Comparison of ENCODE assay signal across 23 mouse cellular contexts in the genomic region with DNA sequence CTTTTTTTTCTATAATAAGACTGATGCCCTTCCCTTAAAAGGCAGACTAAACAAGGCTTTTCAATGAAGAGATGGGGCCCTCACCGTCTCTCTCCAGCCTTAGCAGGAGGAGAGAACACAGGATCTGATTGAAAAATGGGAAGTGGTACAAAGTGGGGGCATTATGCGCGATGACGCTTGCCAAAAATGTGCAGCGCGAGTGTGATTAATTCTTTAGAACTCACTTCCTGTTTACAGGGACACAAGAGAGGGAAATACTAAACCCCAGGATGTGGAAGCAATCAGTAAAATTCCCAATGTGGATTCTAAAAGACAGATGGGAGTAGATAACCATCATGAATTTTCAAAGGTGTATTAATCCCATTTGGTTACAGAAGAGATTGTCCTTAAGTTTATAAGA. TPM values are rescaled to one million over a fixed set of nuclear protein-coding genes. Genes with fewer than 3 reads are reported as not detected.
DNase-seq lines count a peak whose midpoint lies in the region; ATAC-seq and TF ChIP-seq lines count a peak whose summit lies in the region.
"Had no signal": no experiment of that assay in that cellular context is flagged by ENCODE, and none has a peak within 500 bp of the region (broad histone marks: within the 10 kb centered on the region; RNA-seq: fewer than 3 reads in every experiment).

No protein-coding gene starts in this region.

- TF ChIP-seq CTCF in bone marrow macrophage, adult 2 months (IDR thresholded peaks at IDR 0.05; ENCODE audit: low read depth, low read length): no peak

- TF ChIP-seq POLR2A in bone marrow macrophage, adult 2 months (IDR thresholded peaks at IDR 0.05; ENCODE audit: borderline replicate concordance, low read depth, low read length): no peak

- ATAC-seq in megakaryocyte, adult 5-6 weeks (ENCODE audit: poor library complexity, severe bottlenecking): peak; percentile 62
- ATAC-seq: intestine, postnatal 0 days; liver, embryonic 12.5 days; midbrain, embryonic 13.5 days; Patski had no signal

- peak overlapping the region; percentile 40; the same call in 1 of the 2 replicates for H3K27ac ChIP-seq in bone marrow macrophage, adult 2 months (ENCODE audit: insufficient read depth, low read depth, low read length)
- H3K27ac ChIP-seq: forebrain, embryonic 13.5 days; heart, adult 2 months; hindbrain, embryonic 14.5 days; kidney, postnatal 0 days; layer of hippocampus, adult 2 months; left cerebral cortex, adult 2 months; limb, embryonic 13.5 days; liver, embryonic 12.5 days; midbrain, embryonic 13.5 days; neural tube, embryonic 13.5 days had no signal

- peaks cover 7% of the 10 kb centered on the region for H3K4me1 ChIP-seq in bone marrow macrophage, adult 2 months (ENCODE audit: control insufficient read depth, insufficient read depth, low read length)
- H3K4me1 ChIP-seq: forebrain, embryonic 13.5 days; heart, embryonic 12.5 days; limb, embryonic 13.5 days; liver, embryonic 12.5 days; midbrain, embryonic 13.5 days; neural tube, embryonic 13.5 days had no signal

- DNase-seq in kidney, postnatal 14 days: peak; percentile 20
- no peak for DNase-seq in kidney, postnatal 4 days
- DNase-seq in A20 (ENCODE audit: low read depth, low spot score): peak; percentile 47
- DNase-seq in spleen, adult 12 weeks (ENCODE audit: low spot score): no peak
- no peak for DNase-seq in urinary bladder, adult 2 months (ENCODE audit: low spot score)
- DNase-seq: cerebellum, adult 2 months had no signal

- no peak overlapping the region for H3K4me3 ChIP-seq in bone marrow macrophage, adult 2 months (ENCODE audit: insufficient read depth, low read length)
- H3K4me3 ChIP-seq: forebrain, embryonic 13.5 days; heart, adult 2 months; heart, embryonic 12.5 days; layer of hippocampus, adult 2 months; left cerebral cortex, adult 2 months; limb, embryonic 13.5 days; liver, embryonic 12.5 days; midbrain, embryonic 13.5 days; neural tube, embryonic 13.5 days had no signal

RNA-seq across cellular contexts. Expression of gene Rfxap, which starts 7.0 kb away (rescaled TPM):
- polyA plus RNA-seq in bone marrow macrophage, adult 2 months (2012; ENCODE audit: insufficient read depth, insufficient read length, missing spikeins): 28.1 and 41.6 TPM in 2 replicates
- total RNA-seq in megakaryocyte, adult 5-6 weeks (2015): 47.3 and 53.8 TPM in 2 replicates
- 42.0 and 58.7 TPM in 2 replicates for total RNA-seq in megakaryocyte, adult 5-6 weeks (2017)
- 28.6 and 31.6 TPM in 2 replicates for polyA plus RNA-seq in urinary bladder, adult 2 months (2012; rRNA removed)

RNA-seq across cellular contexts. Expression of gene Smad9, which starts 59.2 kb away (rescaled TPM):
- not detected in 2 replicates for polyA plus RNA-seq in bone marrow macrophage, adult 2 months (2012; ENCODE audit: insufficient read depth, insufficient read length, missing spikeins)
- total RNA-seq in megakaryocyte, adult 5-6 weeks (2015): not detected in 2 replicates
- not detected in 2 replicates for total RNA-seq in megakaryocyte, adult 5-6 weeks (2017)
- polyA plus RNA-seq in urinary bladder, adult 2 months (2012; rRNA removed): 7.6 and 10.3 TPM in 2 replicates
- total RNA-seq: megakaryocyte-erythroid progenitor cell, adult 5-6 weeks had no signal
- polyA plus RNA-seq: G1E had no signal

Comparison
In these comparisons a context has a peak if more than half of its experiments do, and no peak if none do; other contexts are left out.
1. DNase-seq: peak in kidney, postnatal 14 days (single experiment) and A20 (single experiment); none in kidney, postnatal 4 days (0 of 2), spleen, adult 12 weeks (single experiment) and urinary bladder, adult 2 months (single experiment).